Mouse (Mus musculus) MEL (cell line): Measurements from ENCODE around the gene Cdpf1. TPM values are rescaled to one million over a fixed set of nuclear protein-coding genes. Genes with fewer than 3 reads are reported as not detected.

Source experiments
- DNase-seq: peaks from one replicate; pipeline ENCODE4 v3.0.0; 2011; ENCODE audit warnings: low read depth, low spot score
- H3K27ac ChIP-seq: 2 replicates; pipeline ENCODE4 v1.5.1; 2012; ENCODE audit warnings: low read depth, mild to moderate bottlenecking, control low read depth, low read length, moderate library complexity; ENCODE audit not compliant: control insufficient read depth
- H3K27me3 ChIP-seq, 2 experiments: fragments of 150-350 bp in 1 of 2; sonication (generic) in 1 of 2; 2 replicates each; pipeline ENCODE4 v1.6.1; 2012; ENCODE audit warnings: low read length in 2 of 2, mild to moderate bottlenecking in 2 of 2, improper control_type of control experiment in 1 of 2, moderate library complexity in 1 of 2; ENCODE audit not compliant: insufficient read depth in 2 of 2, control insufficient read depth in 1 of 2
- H3K36me3 ChIP-seq, 2 experiments: 2 replicates each; pipeline ENCODE4 v1.6.1; 2012 to 2014; ENCODE audit warnings: low read length in 2 of 2, improper control_type of control experiment in 1 of 2, inconsistent platforms in 1 of 2, mild to moderate bottlenecking in 1 of 2; ENCODE audit not compliant: insufficient read depth in 2 of 2, control insufficient read depth in 1 of 2
- H3K4me1 ChIP-seq, 2 experiments: fragments of 150-350 bp in 1 of 2; sonication (generic) in 1 of 2; 2 replicates each; pipeline ENCODE4 v1.6.1; 2012; ENCODE audit warnings: low read length in 2 of 2, improper control_type of control experiment in 1 of 2, mild to moderate bottlenecking in 1 of 2; ENCODE audit not compliant: insufficient read depth in 2 of 2, control insufficient read depth in 1 of 2
- H3K4me3 ChIP-seq, 2 experiments: fragments of 150-350 bp in 1 of 2; sonication (generic) in 1 of 2; 2 replicates each; pipeline ENCODE4 v1.5.1; 2012; ENCODE audit warnings: low read depth in 2 of 2, low read length in 2 of 2, mild to moderate bottlenecking in 2 of 2, moderate library complexity in 2 of 2, control low read depth in 1 of 2, improper control_type of control experiment in 1 of 2; ENCODE audit not compliant: control insufficient read depth in 1 of 2, insufficient read depth in 1 of 2
- H3K79me2 ChIP-seq: 2 replicates; pipeline ENCODE4 v1.6.1; 2012; ENCODE audit warnings: mild to moderate bottlenecking, low read length, moderate library complexity; ENCODE audit not compliant: control insufficient read depth, poor library complexity, insufficient read depth
- H3K9ac ChIP-seq: 2 replicates; pipeline ENCODE4 v1.6.1; 2012; ENCODE audit warnings: low read depth, mild to moderate bottlenecking, control low read depth, low read length, moderate library complexity; ENCODE audit not compliant: control insufficient read depth, poor library complexity, severe bottlenecking
- H3K9me3 ChIP-seq: fragments of 150-350 bp; sonication (generic); replicated peaks from 2 replicates; pipeline ENCODE4 v1.6.1; 2012; ENCODE audit warnings: mild to moderate bottlenecking, low read length, improper control_type of control experiment, moderate library complexity; ENCODE audit not compliant: insufficient read depth
- BHLHE40 ChIP-seq: IDR thresholded peaks from 2 replicates; pipeline ENCODE4 v1.6.1; 2012; ENCODE audit warnings: low read depth, mild to moderate bottlenecking, inconsistent platforms, low read length, improper control_type of control experiment, borderline replicate concordance
- CHD1 ChIP-seq: IDR thresholded peaks from 2 replicates; pipeline ENCODE4 v1.6.1; 2012; ENCODE audit warnings: low read depth, mild to moderate bottlenecking, inconsistent platforms, low read length, improper control_type of control experiment
- CTCF ChIP-seq, 3 experiments: IDR thresholded peaks in 2 of 3; conservative IDR thresholded peaks in 1 of 3; 2 replicates each; pipeline ENCODE4 v1.5.1; 2011 to 2012; ENCODE audit warnings: low read length in 3 of 3, low read depth in 2 of 3, mild to moderate bottlenecking in 2 of 3, improper control_type of control experiment in 1 of 3, inconsistent platforms in 1 of 3, mixed read lengths in 1 of 3, moderate library complexity in 1 of 3; ENCODE audit not compliant: control insufficient read depth in 1 of 3, insufficient read depth in 1 of 3, poor library complexity in 1 of 3, severe bottlenecking in 1 of 3
- ELF1 ChIP-seq: IDR thresholded peaks from 2 replicates; pipeline ENCODE4 v1.6.1; 2014; ENCODE audit warnings: low read depth, mild to moderate bottlenecking, inconsistent platforms, low read length, improper control_type of control experiment, moderate library complexity
- ETS1 ChIP-seq: IDR thresholded peaks from 2 replicates; pipeline ENCODE4 v1.6.1; 2012; ENCODE audit warnings: low read depth, mild to moderate bottlenecking, inconsistent platforms, low read length, improper control_type of control experiment, moderate library complexity
- JUND ChIP-seq: IDR thresholded peaks from 2 replicates; pipeline ENCODE4 v1.6.1; 2011; ENCODE audit warnings: low read depth, mild to moderate bottlenecking, improper control_type of control experiment, low read length
- KAT2A ChIP-seq: conservative IDR thresholded peaks from 2 replicates; pipeline ENCODE4 v1.6.1; 2012; ENCODE audit warnings: low read depth, low read length, improper control_type of control experiment, inconsistent platforms
- MAX ChIP-seq: IDR thresholded peaks from 2 replicates; pipeline ENCODE4 v1.6.1; 2011; ENCODE audit warnings: low read length, improper control_type of control experiment
- MXI1 ChIP-seq: IDR thresholded peaks from 2 replicates; pipeline ENCODE4 v1.6.1; 2011; ENCODE audit warnings: mild to moderate bottlenecking, low read depth, low read length, improper control_type of control experiment
- MYC ChIP-seq: IDR thresholded peaks from 2 replicates; pipeline ENCODE4 v1.6.1; 2011; ENCODE audit warnings: low read depth, mild to moderate bottlenecking, low read length, improper control_type of control experiment, moderate library complexity
- NELFE ChIP-seq: IDR thresholded peaks from 2 replicates; pipeline ENCODE4 v1.6.1; 2011; ENCODE audit warnings: low read depth, low read length, improper control_type of control experiment
- POLR2A ChIP-seq, 2 experiments: IDR thresholded peaks; 2 replicates each; pipeline ENCODE4 v1.6.1; 2011 to 2012; ENCODE audit warnings: low read length in 2 of 2, mild to moderate bottlenecking in 2 of 2, control low read depth in 1 of 2, improper control_type of control experiment in 1 of 2, low read depth in 1 of 2, moderate library complexity in 1 of 2; ENCODE audit not compliant: control insufficient read depth in 1 of 2, insufficient read depth in 1 of 2, poor library complexity in 1 of 2
- POLR2AphosphoS5 ChIP-seq: IDR thresholded peaks from 2 replicates; pipeline ENCODE4 v1.6.1; 2012; ENCODE audit warnings: low read depth, borderline replicate concordance, mild to moderate bottlenecking, inconsistent platforms, low read length, moderate library complexity, mixed read lengths
- SMC3 ChIP-seq: IDR thresholded peaks from 2 replicates; pipeline ENCODE4 v1.6.1; 2011; ENCODE audit warnings: low read depth, low read length, improper control_type of control experiment
- TAL1 ChIP-seq: IDR thresholded peaks from 2 replicates; pipeline ENCODE4 v1.6.1; 2012; ENCODE audit warnings: mild to moderate bottlenecking, inconsistent platforms, low read length, moderate library complexity, mixed read lengths
- TBP ChIP-seq: IDR thresholded peaks from 2 replicates; pipeline ENCODE4 v1.8.0; 2011; ENCODE audit warnings: low read depth, low read length, improper control_type of control experiment
- UBTF ChIP-seq: IDR thresholded peaks from 2 replicates; pipeline ENCODE4 v1.6.1; 2012; ENCODE audit warnings: low read depth, mild to moderate bottlenecking, inconsistent platforms, low read length, improper control_type of control experiment, moderate library complexity, borderline replicate concordance; ENCODE audit not compliant: insufficient read depth
- ZKSCAN1 ChIP-seq: IDR thresholded peaks from 2 replicates; pipeline ENCODE4 v1.6.1; 2012; ENCODE audit warnings: low read depth, mild to moderate bottlenecking, inconsistent platforms, low read length, improper control_type of control experiment, moderate library complexity
- ZMIZ1 ChIP-seq: IDR thresholded peaks from 2 replicates; pipeline ENCODE4 v1.6.1; 2012; ENCODE audit warnings: low read depth, mild to moderate bottlenecking, inconsistent platforms, low read length, improper control_type of control experiment, moderate library complexity
- ZNF384 ChIP-seq: IDR thresholded peaks from 2 replicates; pipeline ENCODE4 v1.6.1; 2012; ENCODE audit warnings: low read depth, mild to moderate bottlenecking, inconsistent platforms, low read length, improper control_type of control experiment
- polyA plus RNA-seq, 2 experiments: library from polyadenylated mRNA; stranded (reverse) in 1 of 2; unstranded in 1 of 2; fragments of >175 nt in 1 of 2; fragments of >200 nt in 1 of 2; gene quantifications; 2 replicates each; pipeline versions ENCODE4 v1.2.1 to v1.2.4; 2012; ENCODE audit warnings: low replicate concordance in 2 of 2, low read depth in 1 of 2; ENCODE audit not compliant: insufficient read length in 2 of 2, insufficient read depth in 1 of 2, missing spikeins in 1 of 2
- total RNA-seq: library from RNA; depleted of rRNA; stranded (reverse); fragments of 300-350 nt; gene quantifications from 2 replicates; pipeline ENCODE4 v1.2.3, GENCODE M21; 2012

Gene Cdpf1
- total and polyA plus RNA-seq, 3 experiments: 30.5 to 44.0 TPM; not detected in 1

- TF ChIP-seq JUND: no peak
- no peak for TF ChIP-seq TAL1
- peak; percentile 71 for TF ChIP-seq ZMIZ1
- 0 out of 2 replicates have a peak, but pooled peaks have one; percentile 15 for TF ChIP-seq ETS1
- peak; percentile 82 for TF ChIP-seq MYC
- TF ChIP-seq ZKSCAN1: no peak
- TF ChIP-seq BHLHE40: no peak
- peak; percentile 47; the same call in 1 of the 2 replicates for TF ChIP-seq MAX
Observed at GRCm38 (mm10) chr15:85859490-85860031, 48.1 kb upstream of the Cdpf1 start, which contains the start of gene Gtse1 (continued).

- no peaks in the 10 kb centered on the region for H3K9me3 ChIP-seq
- H3K36me3 ChIP-seq: peaks cover 3 to 8% of the 10 kb centered on the region in 2 experiments; a peak in 3 of 4 replicates
- peaks cover 18% of the 10 kb centered on the region for H3K79me2 ChIP-seq
- no peak overlapping the region for H3K27ac ChIP-seq
- TF ChIP-seq CTCF (IDR thresholded peaks at IDR 0.05 in 2 of 3, conservative IDR thresholded peaks at IDR 0.05 in 1 of 3; ENCODE audit: control insufficient read depth in 1 of 3, insufficient read depth in 1 of 3, low read depth in 2 of 3, low read length in 3 of 3, poor library complexity in 1 of 3, severe bottlenecking in 1 of 3): no peak
- TF ChIP-seq TBP: no peak
- TF ChIP-seq NELFE: no peak
- TF ChIP-seq JUND: no peak
- no peak for TF ChIP-seq SMC3
- no peak for TF ChIP-seq ZNF384
- TF ChIP-seq ZMIZ1: no peak
- TF ChIP-seq UBTF: no peak
- no peak for TF ChIP-seq KAT2A
- TF ChIP-seq ELF1: no peak
- TF ChIP-seq POLR2AphosphoS5: no peak
- TF ChIP-seq CHD1: no peak
- TF ChIP-seq MXI1: no peak
- TF ChIP-seq POLR2A (IDR thresholded peaks at IDR 0.05; ENCODE audit: control insufficient read depth in 1 of 2, insufficient read depth in 1 of 2, low read depth in 1 of 2, low read length in 2 of 2, poor library complexity in 1 of 2): no peak; a peak in 1 of 4 replicates
- H3K27me3 ChIP-seq: no peaks in the 10 kb centered on the region
- H3K4me3 ChIP-seq: peak overlapping the region; percentile 73 to 85
- peaks cover 0 to 7% of the 10 kb centered on the region in 2 experiments; a peak in 1 of 4 replicates for H3K4me1 ChIP-seq
- no peak for DNase-seq
- H3K9ac ChIP-seq: peak overlapping the region; percentile 79
Observed at GRCm38 (mm10) chr15:85858980-85859489, 47.5 kb upstream of the Cdpf1 start.
